Mouse (Mus musculus): Measurements from ENCODE around the gene Klhl33. TPM values are rescaled to one million over a fixed set of nuclear protein-coding genes. Genes with fewer than 3 reads are reported as not detected.
"Not testable (repeated sequence)": the region's sequence is repeated elsewhere in the genome, so short reads cannot be mapped to it uniquely, and the experiment has no call there.

The Klhl33 gene
- polyA plus RNA-seq, 1 experiment from 2014 or later: 0.24 TPM

DNA sequence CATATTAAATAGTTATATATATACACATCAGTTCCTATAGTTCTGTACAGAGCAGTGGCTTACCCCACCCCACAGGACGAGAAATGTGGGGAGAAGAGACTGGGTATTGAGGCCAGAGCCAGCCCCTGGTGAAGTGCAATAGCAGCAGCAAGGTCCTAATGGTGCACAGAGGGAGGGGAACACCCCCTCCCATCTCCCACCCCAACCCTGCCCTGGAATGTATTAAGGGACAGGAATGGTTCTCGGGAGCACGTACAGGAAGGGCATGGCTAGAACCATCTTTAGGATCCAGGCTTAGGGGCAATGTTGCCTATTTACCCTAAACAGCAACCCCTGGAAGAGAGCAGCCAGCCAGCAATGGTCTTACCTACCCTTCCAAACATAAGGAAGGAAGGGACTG lies 30.1 kb upstream of the Klhl33 start:
- Histone ChIP-seq H3K27me3 (ENCODE audit: insufficient read depth, low read length) (no peaks in the 10 kb centered on the region), H3K4me1 (replicated peaks; ENCODE audit: insufficient read depth, low read length) (0 out of 2 replicates have a peak, but pooled peaks cover 5% of the 10 kb centered on the region), H3K36me3 (ENCODE audit: insufficient read depth, low read length) (peaks cover 23% of the 10 kb centered on the region), H3K4me3 (replicated peaks; ENCODE audit: low read depth, low read length) (no peak overlapping the region), H3K4me2 (ENCODE audit: low read length) (no peak overlapping the region), H3K27ac (no peak overlapping the region), H3K9ac (ENCODE audit: low read depth, low read length) (no peak overlapping the region), H3K9me3 (replicated peaks; ENCODE audit: low read length) (no peaks in the 10 kb centered on the region)
- no peak for ATAC-seq (replicated peaks; ENCODE audit: low FRiP score, low read depth)
- WGBS: 77% methylated on average over 3 of the region's 3 CpGs
- TF ChIP-seq CTCF (IDR thresholded peaks at IDR 0.05; ENCODE audit: low read depth): no peak
- no peak for DNase-seq (ENCODE audit: low spot score)

DNA sequence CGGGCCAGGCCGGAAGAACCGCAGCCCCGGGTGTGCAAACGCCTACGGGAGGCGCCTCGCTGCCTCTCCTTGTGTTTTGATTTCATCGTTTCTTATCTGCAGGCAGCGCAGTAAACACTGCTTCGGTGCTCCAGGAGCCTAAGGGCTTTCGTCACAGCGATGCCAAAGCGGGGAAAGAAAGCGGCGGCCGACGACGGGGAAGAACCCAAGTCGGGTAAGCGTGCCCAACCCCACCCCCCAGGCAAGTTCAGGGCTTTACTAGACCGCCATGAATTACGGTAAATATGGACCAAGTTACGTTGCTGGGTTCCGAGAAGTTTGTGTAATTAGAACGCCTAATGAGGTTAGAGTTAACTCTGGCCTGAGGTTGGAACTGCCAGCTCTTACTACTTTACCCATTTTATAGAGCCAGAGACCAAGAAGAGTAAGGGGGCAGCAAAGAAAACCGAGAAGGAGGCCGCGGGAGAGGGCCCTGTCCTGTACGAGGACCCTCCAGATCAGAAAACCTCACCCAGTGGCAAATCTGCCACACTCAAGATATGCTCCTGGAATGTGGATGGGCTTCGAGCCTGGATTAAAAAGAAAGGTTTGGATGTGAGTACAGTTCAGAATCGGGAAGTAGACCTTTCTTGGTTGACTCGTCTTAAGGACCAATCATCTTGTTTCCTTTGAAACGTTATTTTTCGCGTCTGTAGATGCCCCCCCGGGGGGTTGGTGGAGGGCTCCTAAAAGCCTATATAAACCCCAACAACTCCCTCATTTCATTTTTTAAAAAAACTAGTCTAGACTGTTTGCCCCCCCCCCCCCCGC lies 28.0 kb upstream of the Klhl33 start:
- Histone ChIP-seq H3K27ac (peak overlapping the region; percentile 95), H3K4me3 (replicated peaks; ENCODE audit: low read depth, low read length) (peak overlapping the region; percentile 60), H3K4me1 (replicated peaks; ENCODE audit: insufficient read depth, low read length) (0 out of 2 replicates have a peak, but pooled peaks cover 5% of the 10 kb centered on the region), H3K9me3 (replicated peaks; ENCODE audit: low read length) (no peaks in the 10 kb centered on the region), H3K9ac (ENCODE audit: low read depth, low read length) (peak overlapping the region; percentile 71), H3K4me2 (ENCODE audit: low read length) (peak overlapping the region; percentile 85), H3K36me3 (ENCODE audit: insufficient read depth, low read length) (peaks cover 23% of the 10 kb centered on the region), H3K27me3 (ENCODE audit: insufficient read depth, low read length) (no peaks in the 10 kb centered on the region)
- WGBS: 1% methylated on average over 38 of the region's 38 CpGs
- peak; percentile 14 for ATAC-seq (replicated peaks; ENCODE audit: low FRiP score, low read depth)
- no peak for DNase-seq (ENCODE audit: low spot score)
- TF ChIP-seq CTCF (IDR thresholded peaks at IDR 0.05; ENCODE audit: low read depth): no peak

DNA sequence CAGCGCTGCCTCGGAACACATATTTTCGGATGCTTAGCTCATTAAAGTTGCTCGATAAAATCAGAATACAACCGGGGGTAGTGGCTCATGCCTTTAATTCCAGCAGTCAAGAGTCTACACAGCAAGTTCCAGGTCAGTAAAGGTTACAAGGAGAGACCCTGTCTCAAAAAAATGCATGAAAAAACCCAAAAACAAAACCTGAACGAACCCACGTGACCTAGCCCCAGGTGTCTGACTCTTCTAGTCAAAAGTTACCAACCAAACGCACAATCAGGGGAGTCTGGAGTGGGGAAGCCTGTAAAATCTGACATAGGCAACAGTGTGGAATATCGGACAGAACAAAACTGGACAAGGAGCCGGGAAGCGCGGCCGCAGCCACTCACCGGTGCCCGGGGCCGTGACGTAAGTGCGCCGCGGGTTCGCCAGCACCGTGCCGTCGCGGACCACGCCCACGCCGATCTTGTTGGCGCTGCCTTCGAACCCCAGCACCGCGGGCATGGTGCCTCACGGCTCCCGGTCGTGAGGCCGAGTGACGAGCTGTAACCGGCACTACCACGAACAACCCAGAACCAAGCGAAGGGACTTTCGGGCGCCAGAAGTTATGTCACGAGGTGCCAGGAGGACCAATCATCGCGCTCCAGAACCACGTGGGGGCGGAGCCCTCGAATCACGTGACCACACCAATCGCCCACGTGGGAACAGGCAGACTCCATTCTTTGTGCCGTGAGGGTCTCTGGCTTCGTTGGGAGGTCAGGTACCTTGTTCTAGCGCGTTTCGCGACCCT lies 27.2 kb upstream of the Klhl33 start, which contains the start of the genes Osgep and Apex1:
Gene Osgep, minus strand, starts transcription at position 613 of the 784 bp plus-strand sequence.
Gene Apex1, plus strand, starts transcription at position 688 of the 784 bp plus-strand sequence.
- Histone ChIP-seq H3K36me3 (ENCODE audit: insufficient read depth, low read length) (peaks cover 23% of the 10 kb centered on the region), H3K27me3 (ENCODE audit: insufficient read depth, low read length) (no peaks in the 10 kb centered on the region), H3K4me3 (replicated peaks; ENCODE audit: low read depth, low read length) (peak within 1 kb of the TSS; percentile 60), H3K9me3 (replicated peaks; ENCODE audit: low read length) (no peaks in the 10 kb centered on the region), H3K4me2 (ENCODE audit: low read length) (peak within 1 kb of the TSS; percentile 85), H3K9ac (ENCODE audit: low read depth, low read length) (peak within 1 kb of the TSS; percentile 74), H3K27ac (peak within 1 kb of the TSS; percentile 95), H3K4me1 (replicated peaks; ENCODE audit: insufficient read depth, low read length) (0 out of 2 replicates have a peak, but pooled peaks cover 5% of the 10 kb centered on the region)
- DNase-seq (ENCODE audit: low spot score) (peak; percentile 98), ATAC-seq (replicated peaks; ENCODE audit: low FRiP score, low read depth) (peak; percentile 97)
- no peak for TF ChIP-seq CTCF (IDR thresholded peaks at IDR 0.05; ENCODE audit: low read depth)
- WGBS: under 1% methylated on average over 57 of the region's 57 CpGs

DNA sequence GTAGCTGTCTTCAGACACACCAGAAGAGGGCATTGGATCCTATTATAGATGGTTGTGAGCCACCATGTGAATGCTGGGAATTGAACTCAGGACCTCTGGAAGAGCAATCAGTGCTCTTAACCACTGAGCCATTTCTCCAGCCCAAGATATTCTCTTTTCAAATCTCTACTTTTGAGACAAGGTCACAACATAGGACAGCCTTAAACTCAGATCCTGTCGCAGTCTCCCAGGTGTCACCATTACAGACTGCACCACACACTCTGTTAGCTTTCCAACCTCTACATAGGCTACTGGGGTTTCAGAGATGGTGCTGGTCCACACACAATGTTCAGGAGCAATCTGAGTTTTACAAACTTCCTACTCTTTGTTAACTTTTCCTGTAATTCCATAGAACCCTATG lies 26.1 kb upstream of the Klhl33 start:
- not testable (repeated sequence) for DNase-seq (ENCODE audit: low spot score); H3K27ac ChIP-seq; H3K27me3 ChIP-seq (ENCODE audit: insufficient read depth, low read length); H3K4me1 ChIP-seq (replicated peaks; ENCODE audit: insufficient read depth, low read length); ATAC-seq (replicated peaks; ENCODE audit: low FRiP score, low read depth); H3K9me3 ChIP-seq (replicated peaks; ENCODE audit: low read length)
- Histone ChIP-seq H3K9ac (ENCODE audit: low read depth, low read length) (peak overlapping the region; percentile 74; the same call in 1 of the 2 replicates), H3K4me3 (replicated peaks; ENCODE audit: low read depth, low read length) (peak overlapping the region; percentile 60), H3K36me3 (ENCODE audit: insufficient read depth, low read length) (peaks cover 24% of the 10 kb centered on the region), H3K4me2 (ENCODE audit: low read length) (peak overlapping the region; percentile 85)
- WGBS: 85% methylated on average over 1 of the region's 1 CpGs

DNA sequence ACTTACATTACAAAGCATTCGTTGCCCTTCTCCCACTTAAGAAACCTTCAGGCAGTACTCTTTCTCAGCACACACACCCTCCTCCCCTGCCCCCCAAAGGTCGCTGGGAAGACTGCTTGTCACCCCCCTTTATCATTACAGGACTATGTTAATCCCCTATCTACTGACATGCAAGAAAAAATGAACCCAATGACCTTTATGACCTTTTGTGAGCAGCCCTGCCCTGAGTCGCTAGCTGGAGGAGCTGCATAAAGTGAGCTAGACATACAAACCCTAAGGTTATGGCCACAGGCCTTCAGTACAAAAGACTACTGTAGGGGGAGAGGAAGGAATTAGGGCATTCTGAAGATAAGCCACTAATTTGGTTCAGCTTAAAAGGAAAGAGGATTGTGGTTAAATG lies 14.0 kb upstream of the Klhl33 start:
- H3K9me3 ChIP-seq (replicated peaks; ENCODE audit: low read length): no peaks in the 10 kb centered on the region
- no peak for TF ChIP-seq CTCF (IDR thresholded peaks at IDR 0.05; ENCODE audit: low read depth)
- H3K27me3 ChIP-seq (ENCODE audit: insufficient read depth, low read length): no peaks in the 10 kb centered on the region
- DNase-seq (ENCODE audit: low spot score) (no peak), ATAC-seq (replicated peaks; ENCODE audit: low FRiP score, low read depth) (no peak)
- H3K9ac ChIP-seq (ENCODE audit: low read depth, low read length): no peak overlapping the region
- 66% methylated on average over 3 of the region's 3 CpGs for WGBS
- H3K4me2 ChIP-seq (ENCODE audit: low read length): no peak overlapping the region
- no peaks in the 10 kb centered on the region for H3K4me1 ChIP-seq (replicated peaks; ENCODE audit: insufficient read depth, low read length)
- H3K27ac ChIP-seq: no peak overlapping the region
- H3K4me3 ChIP-seq (replicated peaks; ENCODE audit: low read depth, low read length): no peak overlapping the region
- H3K36me3 ChIP-seq (ENCODE audit: insufficient read depth, low read length): peaks cover 38% of the 10 kb centered on the region; the same call in 1 of the 2 replicates

DNA sequence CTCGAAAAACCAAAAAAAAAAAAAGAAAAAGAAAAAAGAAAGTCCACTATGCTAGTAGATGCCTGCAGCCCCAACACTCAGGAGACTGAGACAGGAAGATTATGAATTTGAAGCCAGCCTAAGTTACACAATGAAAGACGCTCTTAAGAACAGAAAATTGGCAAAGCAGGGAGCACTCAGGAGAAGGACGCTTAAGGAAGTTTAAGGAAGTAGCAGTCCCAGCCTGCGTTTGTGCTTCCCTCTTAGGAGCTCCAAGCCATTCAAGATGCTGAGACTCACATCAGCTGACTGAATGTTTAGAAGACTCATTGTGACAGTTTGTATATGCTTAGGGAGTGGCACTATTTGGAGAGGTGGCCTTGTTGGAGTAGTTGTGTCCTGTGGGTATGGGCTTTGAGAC lies 10.8 kb upstream of the Klhl33 start:
- Histone ChIP-seq H3K36me3 (ENCODE audit: insufficient read depth, low read length) (0 out of 2 replicates have a peak, but pooled peaks cover 17% of the 10 kb centered on the region), H3K4me1 (replicated peaks; ENCODE audit: insufficient read depth, low read length) (no peaks in the 10 kb centered on the region), H3K9ac (ENCODE audit: low read depth, low read length) (no peak overlapping the region), H3K9me3 (replicated peaks; ENCODE audit: low read length) (no peaks in the 10 kb centered on the region), H3K27me3 (ENCODE audit: insufficient read depth, low read length) (no peaks in the 10 kb centered on the region), H3K4me2 (ENCODE audit: low read length) (no peak overlapping the region), H3K4me3 (replicated peaks; ENCODE audit: low read depth, low read length) (no peak overlapping the region), H3K27ac (no peak overlapping the region)
- ATAC-seq (replicated peaks; ENCODE audit: low FRiP score, low read depth) (no peak), DNase-seq (ENCODE audit: low spot score) (no peak)
- WGBS: 85% methylated on average over 4 of the region's 4 CpGs
- no peak for TF ChIP-seq CTCF (IDR thresholded peaks at IDR 0.05; ENCODE audit: low read depth)

DNA sequence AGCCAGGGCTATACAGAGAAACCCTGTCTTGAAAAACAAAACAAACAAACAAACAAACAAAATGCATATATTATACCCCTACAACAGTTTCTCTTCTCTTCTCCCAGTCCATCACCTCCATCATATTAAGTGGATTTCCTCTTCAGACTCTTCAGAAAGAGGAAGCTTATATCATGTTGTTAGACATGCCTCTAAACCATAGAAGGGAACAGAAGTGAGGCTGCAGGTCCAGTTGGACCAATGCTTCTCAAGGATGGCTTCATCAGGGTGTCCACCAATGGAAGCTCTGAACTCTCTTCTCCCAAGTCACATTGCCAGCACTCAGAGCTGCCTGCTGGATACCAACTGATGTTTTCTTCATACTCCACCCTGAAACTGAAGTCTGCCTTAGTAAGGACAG lies 8.0 kb upstream of the Klhl33 start:
- not testable (repeated sequence) for H3K27ac ChIP-seq; H3K4me1 ChIP-seq (replicated peaks; ENCODE audit: insufficient read depth, low read length); H3K4me3 ChIP-seq (replicated peaks; ENCODE audit: low read depth, low read length); DNase-seq (ENCODE audit: low spot score); H3K4me2 ChIP-seq (ENCODE audit: low read length); H3K9me3 ChIP-seq (replicated peaks; ENCODE audit: low read length); H3K27me3 ChIP-seq (ENCODE audit: insufficient read depth, low read length); ATAC-seq (replicated peaks; ENCODE audit: low FRiP score, low read depth); H3K9ac ChIP-seq (ENCODE audit: low read depth, low read length); H3K36me3 ChIP-seq (ENCODE audit: insufficient read depth, low read length)
